Mouse (Mus musculus): Measurements from ENCODE around the gene Mtmr6. TPM values are rescaled to one million over a fixed set of nuclear protein-coding genes. Genes with fewer than 3 reads are reported as not detected.

The Mtmr6 gene
- polyA plus RNA-seq, 1 experiment from 2014 or later, result 25.3 TPM

DNA sequence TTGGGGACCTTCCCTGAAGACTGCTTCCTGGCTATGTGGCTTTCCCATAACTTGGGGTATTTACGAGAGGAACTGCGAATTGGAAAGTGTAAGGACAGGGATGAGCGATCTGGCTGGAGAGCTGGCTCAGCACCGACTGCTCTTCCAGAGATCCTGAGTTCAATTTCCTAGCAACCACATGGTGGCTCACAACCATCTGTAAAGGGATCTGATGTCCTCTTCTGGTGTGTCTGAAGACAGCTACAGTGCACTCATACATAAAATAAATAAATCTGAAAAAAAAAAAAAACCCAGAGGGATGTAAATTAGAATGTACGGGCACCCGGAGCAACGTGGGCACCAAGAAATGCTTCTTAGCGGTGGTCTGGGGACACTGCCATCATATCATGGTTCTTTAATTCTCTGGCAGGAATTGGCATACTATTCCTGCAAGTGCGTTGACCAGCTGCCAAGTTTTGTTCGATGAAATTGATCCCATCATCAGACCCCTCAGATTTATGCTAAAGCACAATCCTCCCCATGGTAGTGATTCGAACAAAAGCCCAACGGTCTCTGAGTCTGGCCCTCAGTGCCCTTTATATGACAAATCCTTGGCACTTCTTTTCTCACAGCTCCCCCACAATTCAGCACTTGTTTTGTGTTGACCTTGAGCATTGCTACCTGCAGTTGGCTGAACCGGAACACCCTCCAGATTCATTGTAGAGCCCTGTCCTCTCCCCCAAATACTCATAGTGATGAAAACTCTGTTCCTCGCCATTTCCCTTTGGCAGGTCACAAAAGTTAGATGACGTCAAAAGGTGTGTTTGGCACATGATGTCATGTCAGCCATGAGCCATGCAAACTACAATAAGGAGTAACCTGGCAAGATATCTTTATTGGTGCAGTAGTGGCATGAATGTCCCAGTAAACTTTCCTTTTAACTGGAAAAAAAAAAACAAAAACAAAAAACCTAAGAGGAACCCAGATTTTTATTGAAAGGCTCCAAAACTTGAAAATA, 12.7 kb upstream of the Mtmr6 start:
- Histone ChIP-seq H3K4me2 (ENCODE audit: low read depth, low read length) (peak overlapping the region; percentile 64), H3K27me3 (replicated peaks; ENCODE audit: control insufficient read depth, insufficient read depth, low read length) (no peaks in the 10 kb centered on the region), H3K4me3 (ENCODE audit: low read length) (peak overlapping the region; percentile 99), H3K36me3 (ENCODE audit: control insufficient read depth, insufficient read depth, low read length) (no peaks in the 10 kb centered on the region), H3K9me3 (ENCODE audit: control insufficient read depth, low read length) (no peaks in the 10 kb centered on the region), H3K27ac (ENCODE audit: low read length) (peak overlapping the region; percentile 95), H3K4me1 (ENCODE audit: control insufficient read depth, insufficient read depth, low read length) (peaks cover 10% of the 10 kb centered on the region; the same call in 1 of the 2 replicates), H3K9ac (ENCODE audit: low read depth, low read length) (peak overlapping the region; percentile 94)
- ATAC-seq, result no peak; the same call in 1 of the 2 replicates
- 19% methylated on average over 15 of the region's 15 CpGs for WGBS

DNA sequence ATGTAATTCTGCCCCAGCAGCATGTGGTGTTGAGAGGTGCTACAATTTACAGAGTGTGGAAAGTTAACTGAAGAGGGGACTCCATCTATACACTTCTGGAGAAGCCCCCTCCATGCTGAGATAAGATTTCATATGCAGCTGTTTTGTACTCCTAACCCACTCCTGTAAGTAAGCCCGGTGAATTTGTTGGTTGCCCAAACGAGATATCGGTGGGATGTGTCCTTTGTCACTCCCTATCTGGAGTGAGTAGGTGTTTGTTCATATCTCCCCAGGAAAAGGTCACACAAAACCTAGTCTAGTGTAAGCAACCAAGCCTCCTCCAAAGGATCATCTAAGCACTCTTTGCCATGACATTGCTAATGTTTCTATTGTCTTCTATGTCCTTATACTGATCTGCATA, 11.6 kb upstream of the Mtmr6 start:
- Histone ChIP-seq H3K4me3 (ENCODE audit: low read length) (no peak overlapping the region), H3K27ac (ENCODE audit: low read length) (no peak overlapping the region), H3K9me3 (ENCODE audit: control insufficient read depth, low read length) (no peaks in the 10 kb centered on the region), H3K36me3 (ENCODE audit: control insufficient read depth, insufficient read depth, low read length) (no peaks in the 10 kb centered on the region), H3K4me2 (ENCODE audit: low read depth, low read length) (no peak overlapping the region), H3K27me3 (replicated peaks; ENCODE audit: control insufficient read depth, insufficient read depth, low read length) (no peaks in the 10 kb centered on the region), H3K9ac (ENCODE audit: low read depth, low read length) (no peak overlapping the region), H3K4me1 (ENCODE audit: control insufficient read depth, insufficient read depth, low read length) (peaks cover 11% of the 10 kb centered on the region; the same call in 1 of the 2 replicates)
- 89% methylated on average over 3 of the region's 3 CpGs for WGBS
- ATAC-seq, result no peak

GRCm38 (mm10) chr14:60254774-60255173, 10.3 kb upstream of the Mtmr6 start:
- ATAC-seq, result no peak
- H3K9ac ChIP-seq (ENCODE audit: low read depth, low read length), result no peak overlapping the region
- H3K4me3 ChIP-seq (ENCODE audit: low read length), result no peak overlapping the region
- H3K4me1 ChIP-seq (ENCODE audit: control insufficient read depth, insufficient read depth, low read length), result peaks cover 7% of the 10 kb centered on the region; the same call in 1 of the 2 replicates
- H3K27me3 ChIP-seq (replicated peaks; ENCODE audit: control insufficient read depth, insufficient read depth, low read length), result no peaks in the 10 kb centered on the region
- no peaks in the 10 kb centered on the region for H3K9me3 ChIP-seq (ENCODE audit: control insufficient read depth, low read length)
- H3K27ac ChIP-seq (ENCODE audit: low read length), result no peak overlapping the region
- no peaks in the 10 kb centered on the region for H3K36me3 ChIP-seq (ENCODE audit: control insufficient read depth, insufficient read depth, low read length)
- H3K4me2 ChIP-seq (ENCODE audit: low read depth, low read length), result no peak overlapping the region

- no peak overlapping the region for H3K27ac ChIP-seq (ENCODE audit: low read length)
- H3K4me1 ChIP-seq (ENCODE audit: control insufficient read depth, insufficient read depth, low read length), result peaks cover 7% of the 10 kb centered on the region; the same call in 1 of the 2 replicates
- no peaks in the 10 kb centered on the region for H3K27me3 ChIP-seq (replicated peaks; ENCODE audit: control insufficient read depth, insufficient read depth, low read length)
- no peaks in the 10 kb centered on the region for H3K9me3 ChIP-seq (ENCODE audit: control insufficient read depth, low read length)
- no peak for ATAC-seq
- H3K4me3 ChIP-seq (ENCODE audit: low read length), result no peak overlapping the region
- H3K4me2 ChIP-seq (ENCODE audit: low read depth, low read length), result no peak overlapping the region
- no peaks in the 10 kb centered on the region for H3K36me3 ChIP-seq (ENCODE audit: control insufficient read depth, insufficient read depth, low read length)
- H3K9ac ChIP-seq (ENCODE audit: low read depth, low read length), result no peak overlapping the region
- 34% methylated on average over 3 of the region's 3 CpGs for WGBS
Measured at GRCm38 (mm10) chr14:60256356-60256755, 8.7 kb upstream of the Mtmr6 start.

DNA sequence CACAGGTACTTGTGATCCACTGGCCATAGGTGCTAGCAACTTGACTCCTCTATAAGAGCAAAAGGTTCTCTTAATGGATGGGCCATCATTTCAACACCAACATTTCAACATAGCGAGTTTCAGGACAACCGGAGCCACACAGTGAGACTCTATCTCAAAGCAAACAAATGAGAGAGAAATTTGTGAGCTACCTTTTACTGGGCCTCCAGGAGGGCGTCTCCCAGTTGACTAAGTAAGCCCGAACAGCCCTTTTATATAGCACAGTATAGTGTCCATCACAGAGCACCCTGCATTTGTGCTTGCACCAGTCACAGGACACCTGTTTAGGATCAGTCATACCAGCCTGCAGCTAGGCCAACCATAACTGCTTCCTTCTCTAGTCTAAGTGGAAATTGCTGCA, 7.9 kb upstream of the Mtmr6 start:
- no peaks in the 10 kb centered on the region for H3K9me3 ChIP-seq (ENCODE audit: control insufficient read depth, low read length)
- H3K4me3 ChIP-seq (ENCODE audit: low read length), result no peak overlapping the region
- 54% methylated on average over 4 of the region's 4 CpGs for WGBS
- H3K4me2 ChIP-seq (ENCODE audit: low read depth, low read length), result no peak overlapping the region
- 0 out of 2 replicates have a peak overlapping the region, but pooled peaks have one; percentile 14 for H3K9ac ChIP-seq (ENCODE audit: low read depth, low read length)
- ATAC-seq, result peak; percentile 82
- H3K4me1 ChIP-seq (ENCODE audit: control insufficient read depth, insufficient read depth, low read length), result peaks cover 7% of the 10 kb centered on the region; the same call in 1 of the 2 replicates
- no peak overlapping the region for H3K27ac ChIP-seq (ENCODE audit: low read length)
- H3K27me3 ChIP-seq (replicated peaks; ENCODE audit: control insufficient read depth, insufficient read depth, low read length), result no peaks in the 10 kb centered on the region
- H3K36me3 ChIP-seq (ENCODE audit: control insufficient read depth, insufficient read depth, low read length), result no peaks in the 10 kb centered on the region

DNA sequence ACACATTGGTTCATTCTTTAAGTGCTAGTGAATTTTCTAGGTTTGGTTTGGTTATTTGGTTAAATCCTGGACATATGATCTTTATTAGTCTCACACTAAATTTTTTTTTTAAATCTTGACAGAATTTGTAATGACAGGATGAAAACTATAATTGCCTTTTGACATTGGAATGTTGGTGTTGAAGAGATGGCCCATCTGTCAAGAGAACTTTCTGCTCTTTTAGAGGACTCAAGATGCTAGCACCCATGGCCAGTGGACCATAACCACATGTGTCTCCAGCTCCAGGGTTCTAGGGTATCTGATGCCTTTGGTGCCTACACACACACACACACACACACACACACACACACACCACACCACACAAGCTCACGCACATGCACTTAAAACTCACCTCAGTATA, 7.2 kb upstream of the Mtmr6 start:
- Histone ChIP-seq H3K4me2 (ENCODE audit: low read depth, low read length) (no peak overlapping the region), H3K4me3 (ENCODE audit: low read length) (no peak overlapping the region), H3K27me3 (replicated peaks; ENCODE audit: control insufficient read depth, insufficient read depth, low read length) (no peaks in the 10 kb centered on the region), H3K9me3 (ENCODE audit: control insufficient read depth, low read length) (no peaks in the 10 kb centered on the region), H3K9ac (ENCODE audit: low read depth, low read length) (no peak overlapping the region), H3K27ac (ENCODE audit: low read length) (no peak overlapping the region), H3K36me3 (ENCODE audit: control insufficient read depth, insufficient read depth, low read length) (no peaks in the 10 kb centered on the region), H3K4me1 (ENCODE audit: control insufficient read depth, insufficient read depth, low read length) (0 out of 2 replicates have a peak, but pooled peaks cover 4% of the 10 kb centered on the region)
- no peak for ATAC-seq
- 96% methylated on average over 1 of the region's 1 CpGs for WGBS

- Histone ChIP-seq H3K9ac (ENCODE audit: low read depth, low read length) (no peak overlapping the region), H3K27ac (ENCODE audit: low read length) (no peak overlapping the region), H3K36me3 (ENCODE audit: control insufficient read depth, insufficient read depth, low read length) (no peaks in the 10 kb centered on the region), H3K9me3 (ENCODE audit: control insufficient read depth, low read length) (no peaks in the 10 kb centered on the region), H3K4me2 (ENCODE audit: low read depth, low read length) (no peak overlapping the region), H3K27me3 (replicated peaks; ENCODE audit: control insufficient read depth, insufficient read depth, low read length) (no peaks in the 10 kb centered on the region), H3K4me1 (ENCODE audit: control insufficient read depth, insufficient read depth, low read length) (0 out of 2 replicates have a peak, but pooled peaks cover 6% of the 10 kb centered on the region), H3K4me3 (ENCODE audit: low read length) (no peak overlapping the region)
- no peak for ATAC-seq
- WGBS, result 40% methylated on average over 7 of the region's 7 CpGs
Measured at GRCm38 (mm10) chr14:60262316-60262715, 2.7 kb upstream of the Mtmr6 start.

- no peak for ATAC-seq
Measured at GRCm38 (mm10) chr14:60269333-60269732, 4.3 kb downstream of the Mtmr6 start.

DNA sequence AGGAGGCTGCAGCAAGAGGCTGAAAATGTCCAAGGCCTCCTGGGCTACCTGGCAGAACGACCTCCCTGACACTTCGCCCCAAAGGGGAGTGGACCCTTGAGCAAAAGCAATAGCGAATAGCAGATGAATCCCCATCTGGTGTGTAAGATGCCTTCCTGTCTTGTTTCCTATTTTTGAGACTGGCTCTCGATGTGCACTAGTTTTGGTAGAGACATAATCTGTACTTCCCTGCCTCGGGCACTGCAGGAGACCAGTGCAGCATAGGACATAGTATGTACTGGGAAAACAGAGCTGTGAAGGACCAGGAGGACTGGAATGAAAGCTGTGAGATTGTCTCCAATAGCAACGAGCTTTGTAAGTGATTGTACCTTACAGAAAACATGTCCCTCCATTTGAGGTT, 8.3 kb downstream of the Mtmr6 start:
- no peak overlapping the region for H3K9ac ChIP-seq (ENCODE audit: low read depth, low read length)
- no peaks in the 10 kb centered on the region for H3K4me1 ChIP-seq (ENCODE audit: control insufficient read depth, insufficient read depth, low read length)
- no peak for ATAC-seq
- no peak overlapping the region for H3K4me2 ChIP-seq (ENCODE audit: low read depth, low read length)
- no peak overlapping the region for H3K4me3 ChIP-seq (ENCODE audit: low read length)
- H3K27ac ChIP-seq (ENCODE audit: low read length), result no peak overlapping the region
- no peaks in the 10 kb centered on the region for H3K27me3 ChIP-seq (replicated peaks; ENCODE audit: control insufficient read depth, insufficient read depth, low read length)
- H3K9me3 ChIP-seq (ENCODE audit: control insufficient read depth, low read length), result no peaks in the 10 kb centered on the region
- WGBS, result 71% methylated on average over 6 of the region's 6 CpGs
- H3K36me3 ChIP-seq (ENCODE audit: control insufficient read depth, insufficient read depth, low read length), result no peaks in the 10 kb centered on the region

More at GRCm38 (mm10) chr14:60269333-60269732, 4.3 kb downstream of the Mtmr6 start:
- no peak overlapping the region for H3K4me3 ChIP-seq (ENCODE audit: low read length)
- H3K9me3 ChIP-seq (ENCODE audit: control insufficient read depth, low read length), result no peaks in the 10 kb centered on the region
- no peaks in the 10 kb centered on the region for H3K27me3 ChIP-seq (replicated peaks; ENCODE audit: control insufficient read depth, insufficient read depth, low read length)
- 82% methylated on average over 6 of the region's 6 CpGs for WGBS
- no peak overlapping the region for H3K27ac ChIP-seq (ENCODE audit: low read length)
- H3K36me3 ChIP-seq (ENCODE audit: control insufficient read depth, insufficient read depth, low read length), result no peaks in the 10 kb centered on the region
- 0 out of 2 replicates have a peak, but pooled peaks cover 5% of the 10 kb centered on the region for H3K4me1 ChIP-seq (ENCODE audit: control insufficient read depth, insufficient read depth, low read length)
- H3K4me2 ChIP-seq (ENCODE audit: low read depth, low read length), result no peak overlapping the region
- H3K9ac ChIP-seq (ENCODE audit: low read depth, low read length), result no peak overlapping the region
